Mouse (Mus musculus) MEL-GATA-1-ER (cell line): ENCODE measurements around the gene Il11ra1.

ENCODE experiments used
- DNase-seq: peaks from one replicate; pipeline ENCODE4 v3.0.0-alpha.2; 2012; ENCODE audit warnings: low read depth; ENCODE audit errors: extremely low read depth

Il11ra1 gene

GRCm38 (mm10) chr4:41708192-41708745, 8.5 kb downstream of the Il11ra1 start:
- no peak for DNase-seq

GRCm38 (mm10) chr4:41710229-41710628, 10.4 kb downstream of the Il11ra1 start:
- DNase-seq: no peak

GRCm38 (mm10) chr4:41711705-41712375, 12.1 kb downstream of the Il11ra1 start:
- DNase-seq: no peak

- no peak for DNase-seq
Observed at GRCm38 (mm10) chr4:41712421-41713196, 12.8 kb downstream of the Il11ra1 start.

- DNase-seq: no peak
Observed at GRCm38 (mm10) chr4:41713197-41714067, 13.6 kb downstream of the Il11ra1 start, which contains the start of gene Rpp25l. Gene Rpp25l, minus strand, starts transcription at chr4:41713534.

- no peak for DNase-seq
Observed at GRCm38 (mm10) chr4:41714276-41714675, 14.5 kb downstream of the Il11ra1 start.

GRCm38 (mm10) chr4:41715082-41715481, 15.3 kb downstream of the Il11ra1 start:
- DNase-seq: no peak

- no peak for DNase-seq
Observed at GRCm38 (mm10) chr4:41715596-41715995, 15.8 kb downstream of the Il11ra1 start.

GRCm38 (mm10) chr4:41716834-41717233, 17.0 kb downstream of the Il11ra1 start:
- DNase-seq: no peak

- peak; percentile 93 for DNase-seq
Observed at GRCm38 (mm10) chr4:41722918-41723351, 23.1 kb downstream of the Il11ra1 start, which contains the start of gene Dctn3. Gene Dctn3, minus strand, starts transcription at chr4:41723170.

- no peak for DNase-seq
Observed at GRCm38 (mm10) chr4:41726826-41727621, 27.2 kb downstream of the Il11ra1 start.

- DNase-seq: no peak
Observed at GRCm38 (mm10) chr4:41731052-41731765, 31.4 kb downstream of the Il11ra1 start, which contains the start of gene Arid3c. Gene Arid3c, minus strand, starts transcription at chr4:41731142.

- peak; percentile 62 for DNase-seq
Observed at GRCm38 (mm10) chr4:41737602-41738255, 37.9 kb downstream of the Il11ra1 start.

- no peak for DNase-seq
Observed at GRCm38 (mm10) chr4:41738256-41738603, 38.4 kb downstream of the Il11ra1 start.

- DNase-seq: no peak
Observed at GRCm38 (mm10) chr4:41739260-41739659, 39.5 kb downstream of the Il11ra1 start.

- no peak for DNase-seq
Observed at GRCm38 (mm10) chr4:41740380-41741157, 40.8 kb downstream of the Il11ra1 start.

GRCm38 (mm10) chr4:41741158-41741560, 41.4 kb downstream of the Il11ra1 start:
- peak; percentile 97 for DNase-seq

GRCm38 (mm10) chr4:41744131-41744530, 44.3 kb downstream of the Il11ra1 start:
- no peak for DNase-seq
